Mouse (Mus musculus): ENCODE results near the gene Mpz.

GRCm38 (mm10) chr1:171171138-171171537 is 20.6 kb downstream of the Mpz start:
- no peak for TF ChIP-seq CTCF (IDR thresholded peaks at IDR 0.05; ENCODE audit: low read depth, low read length)
- TF ChIP-seq POLR2A (IDR thresholded peaks at IDR 0.05; ENCODE audit: borderline replicate concordance, low read depth, low read length) = no peak

Measured in bone marrow macrophage, adult 2 months (primary cell).